Mouse (Mus musculus) regulatory T cell (primary cell): ENCODE results near the gene Sgk2.

ENCODE experiments used
- in situ Hi-C: fragments of 300-600 bp; cut with MboI, MseI; formaldehyde crosslinking; loops from one replicate; pipeline ENCODE4 v1.15.1; 2025; ENCODE audit warnings: high pct_unique_total_duplicates

Gene Sgk2

DNA sequence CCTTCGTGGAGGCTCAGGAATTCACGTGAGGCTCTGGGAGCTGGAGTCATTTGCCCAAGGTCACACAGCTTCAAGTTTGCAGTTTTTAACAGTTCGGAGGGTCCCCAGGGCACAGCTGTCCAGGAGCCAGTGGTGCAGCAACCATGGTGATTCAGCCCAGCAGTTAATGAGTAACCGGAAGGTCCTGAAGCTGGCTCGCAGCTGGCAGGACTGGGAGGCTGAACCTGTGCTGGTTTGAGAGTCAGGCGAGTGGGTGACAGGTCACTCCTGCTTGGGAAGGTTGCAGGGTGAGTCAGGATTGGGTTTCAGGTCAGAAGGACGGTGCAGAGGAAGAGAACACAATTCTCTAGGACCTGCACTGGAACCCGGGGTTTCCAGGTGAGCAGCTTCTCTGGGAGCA lies at the start of gene Sgk2:
Gene Sgk2 (plus strand): TSS at position 113 of the 400 bp plus-strand sequence.
- in situ Hi-C loops: no loop called here

DNA sequence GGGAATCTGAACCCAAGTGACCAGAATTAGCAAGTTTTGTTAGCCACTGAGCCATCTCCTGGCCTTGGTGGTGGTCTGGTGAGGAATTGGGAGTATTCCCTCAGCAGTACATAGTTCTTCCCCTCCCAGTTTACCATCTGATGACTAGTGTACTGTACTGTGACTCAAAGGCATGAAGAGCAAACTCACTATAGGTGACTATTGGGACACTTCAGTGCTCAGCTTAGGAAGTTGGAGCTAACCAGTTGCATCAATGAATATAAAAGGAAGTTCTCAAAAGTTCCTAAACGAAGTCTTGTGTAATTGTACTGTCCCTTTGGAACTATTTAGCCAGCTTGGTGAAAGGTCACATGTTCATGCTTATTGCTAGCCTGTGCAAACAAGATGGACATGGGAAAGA lies 47.6 kb upstream of the Sgk2 start:
- in situ Hi-C loops: no loop called here

DNA sequence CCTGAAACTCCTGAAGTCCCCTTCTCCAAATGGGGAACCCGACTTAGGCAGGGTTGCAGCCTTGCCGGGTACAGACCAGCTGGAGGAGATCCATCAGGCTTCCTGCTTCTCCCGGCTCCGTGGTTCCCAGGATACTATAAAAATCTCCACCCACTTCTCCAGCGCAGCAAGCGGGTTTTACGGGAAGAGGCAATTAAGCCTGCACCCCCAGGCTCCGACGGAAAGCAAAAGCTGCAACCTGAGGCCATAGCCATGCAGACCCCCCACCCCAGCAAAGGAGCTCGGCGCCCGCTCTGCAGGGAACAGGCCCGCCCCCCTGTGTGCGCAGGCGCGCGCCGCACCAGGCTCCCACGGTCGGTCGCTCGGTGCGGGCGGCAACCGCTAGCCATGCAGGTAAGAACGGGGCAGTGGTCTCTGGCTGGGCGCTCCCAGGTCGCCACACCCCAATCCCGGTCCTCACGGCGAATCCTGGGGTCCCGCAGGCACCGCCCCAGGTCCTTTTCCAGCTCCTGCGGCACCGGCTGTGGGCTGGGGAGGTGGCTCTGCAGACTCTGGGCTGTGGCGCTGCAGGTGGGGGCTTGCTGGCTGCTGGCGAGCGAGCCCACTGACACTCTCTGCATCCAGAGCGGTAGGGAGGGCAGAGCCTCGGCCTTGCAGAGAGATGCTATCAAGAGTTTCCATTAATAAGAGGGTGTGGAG lies 43.8 kb upstream of the Sgk2 start, which contains the start of gene L3mbtl1:
Gene L3mbtl1 (plus strand): TSS at position 325 of the 699 bp plus-strand sequence.
- in situ Hi-C loops: no loop called here

- in situ Hi-C loops: no loop called here
Observed at GRCm38 (mm10) chr2:162943931-162944330, 43.2 kb upstream of the Sgk2 start.

- in situ Hi-C loops: no loop called here
Observed at GRCm38 (mm10) chr2:162946964-162947363, 40.2 kb upstream of the Sgk2 start.

DNA sequence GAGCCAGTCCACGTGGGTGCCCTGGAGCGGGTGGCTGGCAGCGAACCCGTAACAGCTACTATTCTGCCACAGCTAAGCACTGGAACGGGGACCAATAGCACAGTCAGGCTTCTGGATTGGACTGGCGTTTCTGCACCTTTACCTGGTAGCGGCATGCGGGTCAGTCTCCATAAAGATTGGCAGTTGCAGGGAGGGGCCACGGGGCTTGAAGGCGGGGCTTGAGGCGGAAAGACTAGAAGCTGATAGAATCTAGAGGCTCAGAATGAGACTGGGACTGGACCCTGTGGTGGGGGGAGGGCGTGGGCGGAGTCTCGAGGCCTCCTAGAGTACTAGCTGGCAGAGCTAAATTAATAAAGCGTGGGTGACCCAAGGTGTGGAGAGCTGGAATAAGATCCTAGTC lies 39.4 kb upstream of the Sgk2 start:
- in situ Hi-C loops: no loop called here

- in situ Hi-C loops: no loop called here
Observed at GRCm38 (mm10) chr2:162948221-162948620, 38.9 kb upstream of the Sgk2 start.

DNA sequence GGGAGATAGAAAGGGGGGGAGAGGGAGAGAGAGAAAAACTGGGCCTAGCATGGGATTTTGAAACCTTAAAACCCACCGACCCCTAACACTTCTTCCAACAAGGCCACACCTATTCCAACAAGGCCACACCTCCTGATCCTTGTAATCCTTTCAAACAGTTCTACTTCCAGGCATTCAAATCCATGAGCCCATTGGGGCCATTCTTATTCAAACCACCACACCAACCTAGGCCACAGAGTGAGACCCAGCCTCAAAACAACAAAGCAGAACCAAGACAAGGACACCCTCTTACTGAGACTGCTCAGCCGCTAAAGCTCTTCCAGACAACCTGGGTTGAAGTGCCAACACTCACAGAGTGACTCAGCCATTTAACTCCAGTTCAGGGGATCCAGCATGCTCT lies 36.4 kb upstream of the Sgk2 start:
- in situ Hi-C loops: no loop called here

DNA sequence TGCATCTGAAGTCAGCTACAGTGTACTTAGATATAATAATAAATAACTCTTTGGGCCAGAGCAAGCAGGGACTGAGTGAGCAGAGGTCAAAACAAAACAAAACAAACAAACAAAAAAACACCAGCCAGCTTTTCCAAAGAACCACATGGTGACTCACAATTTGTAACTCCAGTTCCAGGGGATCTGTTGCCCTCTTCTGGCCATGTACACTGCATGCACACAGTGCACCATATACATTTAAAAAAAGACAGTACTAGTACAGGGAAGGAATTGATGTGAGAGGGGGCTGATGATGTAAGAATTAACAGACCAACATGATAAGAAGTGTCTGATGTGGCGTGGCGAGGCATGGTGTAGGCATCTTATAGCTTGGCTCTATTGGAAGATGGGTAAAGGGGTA lies 30.3 kb upstream of the Sgk2 start:
- in situ Hi-C loops: no loop called here

- in situ Hi-C loops: no loop called here
Observed at GRCm38 (mm10) chr2:162961321-162961720, 25.8 kb upstream of the Sgk2 start.

GRCm38 (mm10) chr2:162966734-162967133 lies 20.4 kb upstream of the Sgk2 start:
- in situ Hi-C loops: no loop called here

DNA sequence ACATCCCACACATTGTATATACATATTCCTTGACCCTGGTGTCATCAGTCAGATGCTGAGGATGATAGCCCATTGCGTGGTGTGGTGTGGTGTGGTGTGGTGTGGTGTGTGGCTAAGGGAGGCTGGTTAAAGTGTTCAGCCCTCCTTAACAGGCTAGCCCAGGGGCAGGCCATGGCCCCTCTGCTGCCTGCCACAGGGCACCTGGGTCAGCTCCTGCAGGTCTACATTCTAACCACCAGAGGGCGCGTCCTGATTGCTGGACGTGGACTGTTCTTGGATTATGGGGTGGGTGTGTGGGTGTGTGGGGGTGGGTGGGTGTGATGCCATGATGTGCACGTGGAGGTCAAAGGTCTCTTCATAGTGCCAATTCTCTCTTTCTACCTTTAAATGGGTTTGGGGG lies 18.8 kb upstream of the Sgk2 start:
- in situ Hi-C loops: no loop called here

- in situ Hi-C loops: no loop called here
Observed at GRCm38 (mm10) chr2:162969101-162969500, 18.0 kb upstream of the Sgk2 start.

- in situ Hi-C loops: no loop called here
Observed at GRCm38 (mm10) chr2:162970896-162971295, 16.2 kb upstream of the Sgk2 start.

- in situ Hi-C loops: no loop called here
Observed at GRCm38 (mm10) chr2:162972752-162973151, 14.4 kb upstream of the Sgk2 start.

- in situ Hi-C loops: no loop called here
Observed at GRCm38 (mm10) chr2:162973206-162973605, 13.9 kb upstream of the Sgk2 start.

DNA sequence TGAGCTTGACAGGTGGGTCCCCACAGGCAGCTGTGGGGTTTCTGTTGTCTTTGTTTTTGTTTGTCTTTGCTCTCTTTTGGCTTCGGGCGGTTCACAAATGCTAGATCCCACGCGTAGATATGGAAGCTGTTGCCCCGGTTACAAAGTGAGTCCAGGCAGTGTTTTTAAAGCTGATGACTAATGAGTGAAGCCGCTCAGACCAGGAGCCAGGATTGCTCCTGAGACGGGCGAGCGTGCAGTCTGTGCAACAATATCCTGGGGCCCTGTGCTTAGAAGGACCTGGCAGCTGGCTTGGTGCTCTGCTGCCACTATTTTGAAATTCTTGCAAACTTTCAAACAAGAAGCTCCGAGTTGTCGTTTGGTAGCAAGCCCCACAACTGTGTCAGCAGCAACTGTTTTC lies 13.5 kb upstream of the Sgk2 start:
- in situ Hi-C loops: no loop called here

DNA sequence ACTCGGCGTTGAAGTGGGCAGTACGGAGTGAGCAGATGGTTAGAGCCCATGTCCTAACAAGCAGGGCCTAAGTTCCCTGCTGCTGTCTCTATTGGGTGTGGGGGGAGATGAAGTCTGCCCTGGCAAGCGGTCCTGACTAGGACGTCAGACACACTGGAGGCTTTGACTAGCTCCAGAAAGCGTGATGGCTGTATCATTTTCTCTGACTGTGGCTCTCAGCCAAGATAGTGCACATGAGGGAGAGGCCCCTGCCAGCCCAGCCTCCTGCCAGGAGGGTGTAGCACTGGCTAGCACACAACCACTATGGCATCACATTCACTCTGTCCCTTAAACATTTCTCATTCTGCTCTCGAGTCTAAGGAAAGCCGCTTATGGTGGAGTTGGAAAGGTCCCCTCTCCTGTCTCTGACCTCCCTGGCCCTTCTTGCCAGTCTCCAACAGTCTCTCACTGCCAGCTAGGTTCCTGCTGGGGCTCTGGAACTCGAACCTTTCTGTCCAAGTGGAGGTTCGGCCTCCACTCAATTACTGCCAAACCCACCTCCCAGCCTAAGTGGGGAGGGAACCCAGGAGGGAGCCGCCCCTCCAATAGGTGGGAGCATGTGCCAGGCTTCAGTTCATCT lies 11.9 kb upstream of the Sgk2 start:
- in situ Hi-C loops: no loop called here

GRCm38 (mm10) chr2:162976001-162976400 lies 11.1 kb upstream of the Sgk2 start:
- in situ Hi-C loops: no loop called here

- in situ Hi-C loops: no loop called here
Observed at GRCm38 (mm10) chr2:162984381-162984780, 2.7 kb upstream of the Sgk2 start.

GRCm38 (mm10) chr2:162985923-162986322 lies 1.2 kb upstream of the Sgk2 start:
- in situ Hi-C loops: no loop called here

DNA sequence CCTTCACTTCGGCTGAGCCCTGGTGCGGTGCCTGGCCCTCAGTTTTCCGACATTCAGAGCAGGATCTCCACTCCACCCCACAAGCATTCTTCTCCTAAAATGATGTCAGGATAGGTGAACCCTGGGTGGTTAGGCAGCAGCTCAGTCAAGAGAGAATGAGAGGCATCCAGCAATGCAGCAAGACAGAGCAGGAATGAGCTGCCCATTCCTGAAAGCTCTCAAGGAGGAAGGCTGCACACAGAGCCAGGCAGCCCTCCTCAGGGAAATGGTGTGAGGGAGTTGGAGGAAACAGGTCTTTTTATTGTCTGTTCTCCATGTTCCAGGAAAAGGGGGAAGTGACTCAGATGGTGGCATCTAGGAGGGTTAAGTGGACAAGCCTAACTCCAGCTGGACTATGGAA lies 366 bp upstream of the Sgk2 start:
- in situ Hi-C loops: no loop called here

- in situ Hi-C loops: no loop called here
Observed at GRCm38 (mm10) chr2:162988235-162988634, 1.1 kb downstream of the Sgk2 start.
